Mouse (Mus musculus) olfactory bulb, adult 2 months (tissue): ENCODE measurements at regions not wholly inside any gene's neighbourhood (a gene's known extent, or its start where the extent isn't known, plus 50 kb on each side); places are given as distances from the start of the nearest gene placed in this dataset.

Experiments
- CTCF ChIP-seq: fragments of 200-500 bp; IDR thresholded peaks from 2 replicates; pipeline ENCODE4 v1.5.1; 2012; ENCODE audit warnings: low read depth, mild to moderate bottlenecking, low read length, moderate library complexity; ENCODE audit not compliant: insufficient read depth
- POLR2A ChIP-seq: fragments of 200-500 bp; IDR thresholded peaks from 2 replicates; pipeline ENCODE4 v1.6.1; 2012; ENCODE audit warnings: mild to moderate bottlenecking, low read depth, low read length, moderate library complexity; ENCODE audit not compliant: insufficient read depth

GRCm38 (mm10) chr9:113057415-113057814, 650.6 kb downstream of the Pdcd6ip start:
- TF ChIP-seq POLR2A (no peak), CTCF (no peak)
